Mouse (Mus musculus) heart, embryonic 14.5 days (tissue): ENCODE results near the gene Gapvd1. TPM values are rescaled to one million over a fixed set of nuclear protein-coding genes. Genes with fewer than 3 reads are reported as not detected.

Experiments
- ATAC-seq: fragments of 200-750 bp; cut with Nextera tagmentation; 2 replicates; pipeline ENCODE4 v1.8.0; 2017; ENCODE audit warnings: low read depth, moderate TSS enrichment; ENCODE audit not compliant: insufficient number of reproducible peaks, insufficient read depth, low FRiP score
- H3K27ac ChIP-seq, 2 experiments: fragments of 200-500 bp in 1 of 2; fragments of 300-500 bp in 1 of 2; sonication (generic) in 1 of 2; replicated peaks in 1 of 2; 2 replicates each; pipeline ENCODE4 v1.5.1; 2012 to 2014; ENCODE audit warnings: low read depth in 2 of 2, low read length in 2 of 2, control low read depth in 1 of 2, mild to moderate bottlenecking in 1 of 2, mixed read lengths in 1 of 2; ENCODE audit not compliant: control insufficient read depth in 1 of 2, insufficient read depth in 1 of 2
- H3K27me3 ChIP-seq: fragments of 300-500 bp; sonication (generic); 2 replicates; pipeline ENCODE4 v1.6.1; 2014; ENCODE audit warnings: mild to moderate bottlenecking, low read length, control low read depth; ENCODE audit not compliant: control insufficient read depth, insufficient read depth
- H3K36me3 ChIP-seq: fragments of 300-500 bp; sonication (generic); 2 replicates; pipeline ENCODE4 v1.6.1; 2014; ENCODE audit warnings: mild to moderate bottlenecking, control low read depth, low read length, mixed read lengths; ENCODE audit not compliant: control insufficient read depth, insufficient read depth
- H3K4me1 ChIP-seq, 2 experiments: fragments of 200-500 bp in 1 of 2; fragments of 300-500 bp in 1 of 2; sonication (generic) in 1 of 2; 2 replicates each; pipeline ENCODE4 v1.6.1; 2012 to 2014; ENCODE audit warnings: low read length in 2 of 2, control low read depth in 1 of 2, mixed read lengths in 1 of 2; ENCODE audit not compliant: control insufficient read depth in 2 of 2, insufficient read depth in 2 of 2
- H3K4me2 ChIP-seq: fragments of 300-500 bp; sonication (generic); 2 replicates; pipeline ENCODE4 v1.6.1; 2014; ENCODE audit warnings: mild to moderate bottlenecking, low read length
- H3K4me3 ChIP-seq, 2 experiments: fragments of 200-500 bp in 1 of 2; fragments of 300-500 bp in 1 of 2; sonication (generic) in 1 of 2; 2 replicates each; pipeline ENCODE4 v1.5.1; 2012 to 2014; ENCODE audit warnings: low read length in 2 of 2, mild to moderate bottlenecking in 2 of 2, control low read depth in 1 of 2, low read depth in 1 of 2, moderate library complexity in 1 of 2; ENCODE audit not compliant: control insufficient read depth in 1 of 2, insufficient read depth in 1 of 2
- H3K9ac ChIP-seq: fragments of 300-500 bp; sonication (generic); 2 replicates; pipeline ENCODE4 v1.6.1; 2014; ENCODE audit warnings: mild to moderate bottlenecking, low read length
- H3K9me3 ChIP-seq: fragments of 300-500 bp; sonication (generic); 2 replicates; pipeline ENCODE4 v1.6.1; 2016; ENCODE audit warnings: low read length, control low read depth; ENCODE audit not compliant: control insufficient read depth
- WGBS: fragments of 180-500 bp; shearing (Covaris S2); extraction: QIAGEN DNeasy Blood & Tissue Kit; methylation state at CpG from one replicate; pipeline ENCODE4 v1.1.7; 2014; 5-methylcytosine and 5-hydroxymethylcytosine counted together
- polyA plus RNA-seq: library from polyadenylated mRNA; unstranded; fragments of >200 nt; fragmentation: Nextera tagmentation; extraction: Ambion mirVana; gene quantifications from 2 replicates; pipeline ENCODE4 v1.2.1, GENCODE M21; 2014

Gene Gapvd1
- polyA plus RNA-seq, 1 experiment from 2014 or later, result 66.2 TPM

GRCm38 (mm10) chr2:34692861-34693260 is 62.2 kb downstream of the Gapvd1 start:
- Histone ChIP-seq H3K27ac (no peak overlapping the region), H3K4me1 (no peaks in the 10 kb centered on the region), H3K4me2 (no peak overlapping the region), H3K36me3 (peaks cover 91% of the 10 kb centered on the region), H3K4me3 (no peak overlapping the region), H3K9ac (no peak overlapping the region), H3K27me3 (no peaks in the 10 kb centered on the region), H3K9me3 (no peaks in the 10 kb centered on the region)
- 92% methylated on average over 10 of the region's 10 CpGs for WGBS
- no peak for ATAC-seq

- Histone ChIP-seq H3K36me3 (peaks cover 80% of the 10 kb centered on the region), H3K27ac (no peak overlapping the region), H3K9ac (no peak overlapping the region), H3K4me2 (no peak overlapping the region), H3K9me3 (no peaks in the 10 kb centered on the region), H3K4me1 (no peaks in the 10 kb centered on the region), H3K4me3 (no peak overlapping the region), H3K27me3 (no peaks in the 10 kb centered on the region)
- ATAC-seq, result no peak
- WGBS, result 88% methylated on average over 9 of the region's 9 CpGs
Measured at GRCm38 (mm10) chr2:34684076-34684870, 70.8 kb downstream of the Gapvd1 start.

- H3K4me2 ChIP-seq, result no peak overlapping the region
- ATAC-seq, result no peak
- H3K9ac ChIP-seq, result no peak overlapping the region
- H3K27me3 ChIP-seq, result no peaks in the 10 kb centered on the region
- WGBS, result 81% methylated on average over 4 of the region's 4 CpGs
- no peaks in the 10 kb centered on the region; a peak in 1 of 4 replicates for H3K4me1 ChIP-seq
- H3K27ac ChIP-seq, result no peak overlapping the region
- H3K9me3 ChIP-seq, result no peaks in the 10 kb centered on the region
- H3K4me3 ChIP-seq, result no peak overlapping the region
- peaks cover 76% of the 10 kb centered on the region for H3K36me3 ChIP-seq
Measured at GRCm38 (mm10) chr2:34677976-34678375, 77.1 kb downstream of the Gapvd1 start.

DNA sequence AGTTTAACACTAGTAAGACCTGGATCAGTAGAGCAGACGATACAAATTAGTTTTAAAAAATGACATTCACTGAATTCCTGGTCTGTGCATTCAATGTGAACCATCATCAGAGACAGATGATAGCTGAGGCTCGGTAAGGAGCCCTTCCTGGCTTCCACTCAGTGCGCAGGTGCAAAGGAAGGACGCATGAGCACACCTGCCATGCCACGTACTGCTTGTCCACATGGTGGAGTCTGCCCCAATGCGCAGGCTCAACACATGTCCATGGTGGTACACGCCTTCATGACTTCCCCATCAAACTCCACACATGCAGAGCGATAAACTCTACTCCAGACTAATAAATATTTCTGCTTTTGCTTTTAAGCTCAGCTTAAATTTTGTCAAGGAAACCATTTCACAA is 78.0 kb downstream of the Gapvd1 start:
- H3K9ac ChIP-seq, result no peak overlapping the region
- 96% methylated on average over 8 of the region's 8 CpGs for WGBS
- H3K36me3 ChIP-seq, result peaks cover 67% of the 10 kb centered on the region
- H3K4me1 ChIP-seq, result no peaks in the 10 kb centered on the region; a peak in 1 of 4 replicates
- no peak for ATAC-seq
- H3K9me3 ChIP-seq, result no peaks in the 10 kb centered on the region
- no peak overlapping the region for H3K4me2 ChIP-seq
- no peaks in the 10 kb centered on the region for H3K27me3 ChIP-seq
- H3K4me3 ChIP-seq, result no peak overlapping the region
- H3K27ac ChIP-seq, result no peak overlapping the region

GRCm38 (mm10) chr2:34673846-34674245 is 81.2 kb downstream of the Gapvd1 start:
- no peaks in the 10 kb centered on the region for H3K9me3 ChIP-seq
- no peak overlapping the region for H3K4me3 ChIP-seq
- H3K4me2 ChIP-seq, result no peak overlapping the region
- H3K4me1 ChIP-seq, result peaks cover 13% of the 10 kb centered on the region in 2 experiments
- no peak for ATAC-seq
- no peaks in the 10 kb centered on the region for H3K27me3 ChIP-seq
- H3K9ac ChIP-seq, result no peak overlapping the region
- no peak overlapping the region for H3K27ac ChIP-seq
- H3K36me3 ChIP-seq, result peaks cover 53% of the 10 kb centered on the region
- WGBS, result 84% methylated on average over 11 of the region's 11 CpGs

GRCm38 (mm10) chr2:34671385-34672026 is 83.5 kb downstream of the Gapvd1 start:
- Histone ChIP-seq H3K9ac (peak overlapping the region; percentile 74), H3K27me3 (no peaks in the 10 kb centered on the region), H3K9me3 (no peaks in the 10 kb centered on the region), H3K4me1 (peaks cover 19 to 20% of the 10 kb centered on the region in 2 experiments), H3K27ac (peak overlapping the region; percentile 26 to 51; a peak in 1 of 4 replicates), H3K4me2 (peak overlapping the region; percentile 84), H3K36me3 (peaks cover 30% of the 10 kb centered on the region), H3K4me3 (peak overlapping the region; percentile 51)
- peak; percentile 55; the same call in 1 of the 2 replicates for ATAC-seq
- WGBS, result 20% methylated on average over 31 of the region's 31 CpGs

- 78% methylated on average over 6 of the region's 6 CpGs for WGBS
- ATAC-seq, result no peak
- Histone ChIP-seq H3K9me3 (no peaks in the 10 kb centered on the region), H3K4me2 (no peak overlapping the region), H3K36me3 (peaks cover 19% of the 10 kb centered on the region), H3K4me1 (peaks cover 19 to 20% of the 10 kb centered on the region in 2 experiments), H3K27ac (no peak overlapping the region), H3K27me3 (no peaks in the 10 kb centered on the region), H3K4me3 (no peak overlapping the region), H3K9ac (no peak overlapping the region)
Measured at GRCm38 (mm10) chr2:34670470-34670869, 84.6 kb downstream of the Gapvd1 start.
